Mouse (Mus musculus) heart, adult 2 months (tissue): Measurements from ENCODE around the gene Grrp1.
A peak's percentile ranks its signal among the peaks of the same experiment; 100 is the strongest.

Experiments
- CTCF ChIP-seq: fragments of 200-600 bp; IDR thresholded peaks from 2 replicates; pipeline ENCODE4 v1.8.1; 2022; ENCODE audit warnings: antibody characterized with exemption, mild to moderate bottlenecking, moderate library complexity
- POLR2A ChIP-seq: fragments of 200-500 bp; IDR thresholded peaks from 2 replicates; pipeline ENCODE4 v1.6.1; 2011; ENCODE audit warnings: mild to moderate bottlenecking, low read depth, low read length, control low read depth; ENCODE audit not compliant: insufficient read depth

DNA sequence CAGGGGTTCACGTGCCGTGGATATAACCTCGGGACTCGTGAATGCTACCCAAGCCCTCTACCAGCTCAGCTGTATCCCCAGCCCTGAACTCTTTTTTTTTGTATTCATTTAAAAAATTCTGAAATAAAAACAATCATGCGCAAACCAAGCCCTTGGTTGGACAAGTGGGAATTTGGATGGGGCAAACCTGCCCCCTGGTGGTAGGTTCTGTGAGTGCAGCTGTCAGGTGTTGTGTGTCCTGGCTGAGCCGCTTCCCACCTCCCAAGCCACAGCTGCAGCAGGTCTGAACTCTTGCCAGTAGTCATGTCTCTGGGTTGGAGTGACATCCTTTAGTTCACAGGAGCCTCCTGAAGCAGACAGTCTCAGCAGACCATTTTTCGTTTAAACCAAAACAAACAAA lies 38.2 kb upstream of the Grrp1 start:
- TF ChIP-seq POLR2A (0 out of 2 replicates have a peak, but pooled peaks have one; percentile 17), CTCF (peak; percentile 93)
